Mouse (Mus musculus) cerebellum, adult 8-10 months (tissue): ENCODE results near the gene Olfr12.

ENCODE experiments used
- DNase-seq: peaks from one replicate; pipeline ENCODE4 v3.0.0; 2022

Olfr12 gene

GRCm38 (mm10) chr1:92641514-92642272 is 24.1 kb downstream of the Olfr12 start, which contains the start of gene Cops9:
Cops9 (minus strand) TSS chr1:92641985.
- peak; percentile 91 for DNase-seq

DNA sequence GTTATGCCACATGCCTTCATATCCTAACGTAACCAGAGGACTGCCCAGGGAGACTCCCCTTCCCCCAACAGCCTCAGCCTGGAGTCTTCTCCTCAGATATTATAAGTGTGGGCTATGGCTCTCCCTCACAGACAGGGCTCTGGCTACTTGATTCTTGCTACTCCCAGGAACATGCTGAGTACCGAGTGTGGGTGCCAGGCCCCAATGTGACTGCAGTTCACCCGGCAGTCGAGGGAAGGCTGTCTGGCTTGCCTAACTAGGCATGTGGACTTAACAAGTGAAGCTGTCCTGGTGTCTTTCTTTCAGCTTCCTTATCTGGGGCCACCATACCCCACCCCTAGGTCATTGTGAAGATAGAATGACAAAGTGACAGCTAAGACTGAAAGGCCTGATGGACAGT is 26.1 kb downstream of the Olfr12 start:
- no peak for DNase-seq

GRCm38 (mm10) chr1:92644916-92645315 is 27.3 kb downstream of the Olfr12 start:
- DNase-seq, result no peak

DNA sequence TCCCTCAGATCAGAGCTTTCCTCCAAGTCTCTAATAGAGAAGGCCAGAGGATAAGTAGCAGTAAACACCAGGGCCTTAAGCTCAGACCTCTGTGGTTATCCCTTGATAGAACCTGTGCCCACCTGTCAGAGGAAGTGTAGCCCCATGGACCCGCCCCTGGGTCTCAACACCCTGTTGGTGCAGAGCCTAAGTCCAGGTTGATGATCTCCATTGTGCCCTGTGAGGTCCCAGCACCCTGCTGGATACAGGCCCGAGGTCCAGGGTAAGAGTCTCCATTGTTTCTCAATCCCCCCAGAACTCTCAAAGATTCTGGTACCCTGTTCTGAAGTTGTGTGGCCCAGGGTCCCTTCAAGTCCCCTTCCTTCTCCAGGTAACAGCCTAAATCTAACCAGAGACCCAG is 28.5 kb downstream of the Olfr12 start:
- no peak for DNase-seq

DNA sequence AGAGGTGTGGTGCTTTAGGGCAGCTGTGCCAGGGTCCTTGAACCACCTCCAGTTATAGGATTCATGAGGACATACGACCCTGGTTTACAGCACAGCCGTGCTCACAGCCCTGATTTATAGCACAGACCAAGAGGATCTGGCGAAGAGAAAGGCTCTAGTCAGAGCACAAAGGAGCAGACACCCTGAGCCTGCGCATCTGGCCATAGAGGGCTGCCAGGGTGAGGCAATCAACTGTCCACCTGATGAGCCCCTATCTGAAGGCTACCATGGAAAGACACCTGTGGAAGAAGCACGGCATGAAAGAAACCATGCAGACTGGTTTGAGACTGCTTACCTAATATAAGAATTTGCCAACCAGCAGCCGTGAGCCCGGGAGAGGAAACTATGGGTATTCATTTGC is 29.0 kb downstream of the Olfr12 start:
- no peak for DNase-seq

- DNase-seq, result no peak
These were observed 29.4 kb downstream of the Olfr12 start for GRCm38 (mm10) chr1:92647026-92647425.

DNA sequence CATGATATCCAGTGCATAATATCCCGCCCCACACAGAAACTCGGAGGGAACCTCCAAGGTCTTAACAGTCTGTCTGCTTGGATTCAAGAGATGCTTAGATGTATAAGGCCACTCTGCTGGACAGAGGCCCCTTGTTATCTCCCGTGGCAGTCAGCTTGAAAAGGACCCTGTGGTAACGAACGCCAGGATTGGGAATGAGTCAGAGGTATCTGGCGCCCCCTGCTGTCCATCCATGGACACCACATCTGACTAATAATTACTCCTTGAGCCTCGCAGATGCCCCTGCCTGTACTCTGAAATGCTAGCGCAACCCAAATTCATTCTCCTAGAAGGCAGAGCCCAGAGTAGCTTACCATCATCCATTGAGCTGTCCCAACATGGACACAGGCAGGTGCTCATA is 30.2 kb downstream of the Olfr12 start:
- peak; percentile 77 for DNase-seq

GRCm38 (mm10) chr1:92648197-92648596 is 30.6 kb downstream of the Olfr12 start:
- DNase-seq, result no peak

GRCm38 (mm10) chr1:92648673-92649072 is 31.1 kb downstream of the Olfr12 start, which contains the start of gene Otos:
Otos (minus strand) TSS chr1:92648841.
- DNase-seq, result peak; percentile 68

DNA sequence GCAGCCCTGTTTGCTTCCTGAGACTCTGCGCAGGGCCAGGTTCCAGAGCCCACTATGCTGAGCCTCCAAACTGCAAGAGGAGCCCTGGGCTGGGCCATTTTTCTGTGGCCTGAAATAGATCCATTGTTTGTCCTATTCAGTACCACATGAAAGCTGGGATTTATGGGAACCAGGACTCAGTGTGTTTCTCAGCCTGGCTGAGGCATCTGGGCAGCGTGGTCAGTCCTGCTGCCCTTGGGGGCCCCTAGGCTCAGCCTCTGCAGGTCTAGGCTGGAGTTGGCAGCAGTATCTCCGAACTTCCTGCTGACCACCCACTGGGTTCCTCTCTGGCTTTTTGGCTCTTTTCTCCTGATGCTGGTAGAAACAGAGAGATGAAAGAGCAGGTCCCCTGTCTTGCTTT is 33.9 kb downstream of the Olfr12 start:
- no peak for DNase-seq

DNA sequence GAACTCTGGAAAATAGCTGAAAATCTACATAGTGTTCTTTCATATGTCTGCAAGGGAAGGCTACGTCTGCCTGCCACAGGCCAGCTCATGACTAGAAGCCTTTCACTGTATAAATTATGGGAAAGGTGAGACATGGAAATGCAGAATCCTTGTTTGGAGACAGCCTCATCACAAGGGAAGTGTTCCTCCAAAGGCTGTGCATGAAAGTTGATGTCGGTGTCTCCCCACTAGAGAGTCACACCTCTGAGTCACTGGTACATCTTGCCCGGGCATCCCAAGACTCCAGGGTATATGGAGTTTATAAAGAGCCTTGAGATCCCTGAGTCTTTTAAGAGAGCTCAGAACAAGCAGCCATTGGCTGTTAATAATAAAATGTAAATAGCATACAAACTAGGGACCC is 35.6 kb downstream of the Olfr12 start:
- no peak for DNase-seq

GRCm38 (mm10) chr1:92654676-92655075 is 37.1 kb downstream of the Olfr12 start:
- no peak for DNase-seq

GRCm38 (mm10) chr1:92657025-92657820 is 39.6 kb downstream of the Olfr12 start:
- DNase-seq, result no peak

DNA sequence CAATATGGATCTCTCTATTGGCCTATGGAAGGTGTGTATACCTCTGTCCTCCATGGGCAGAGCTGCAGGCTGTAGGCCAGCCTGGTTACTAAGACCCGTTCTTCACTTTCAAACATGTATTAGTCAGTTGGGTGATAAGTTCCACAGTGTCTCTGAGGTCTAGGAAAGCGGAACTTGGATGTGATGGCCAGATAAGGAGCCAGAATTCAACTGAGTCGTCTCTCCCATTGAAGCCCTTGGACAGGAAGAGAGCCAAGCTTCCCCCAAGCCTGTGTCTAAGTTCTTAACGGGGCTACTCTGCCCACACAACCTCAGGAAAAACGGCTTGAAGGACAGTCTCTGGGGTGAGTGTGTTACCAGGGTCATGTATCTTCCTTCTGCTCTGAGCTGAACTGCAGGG is 41.8 kb downstream of the Olfr12 start:
- DNase-seq, result no peak

GRCm38 (mm10) chr1:92667106-92667505 is 49.5 kb downstream of the Olfr12 start:
- DNase-seq, result peak; percentile 25

GRCm38 (mm10) chr1:92669430-92669829 is 51.8 kb downstream of the Olfr12 start:
- DNase-seq, result no peak

- no peak for DNase-seq
These were observed 53.7 kb downstream of the Olfr12 start for GRCm38 (mm10) chr1:92671326-92671725.
